Mouse (Mus musculus) testis, adult 2 months (tissue): ENCODE results near the gene Fanca.

ENCODE experiments used
- CTCF ChIP-seq: fragments of 200-500 bp; IDR thresholded peaks from 2 replicates; pipeline ENCODE4 v1.5.1; 2012; ENCODE audit warnings: low read depth, mild to moderate bottlenecking, inconsistent platforms, low read length, moderate library complexity; ENCODE audit not compliant: control insufficient read depth, insufficient read depth, insufficient replicate concordance
- POLR2A ChIP-seq: fragments of 200-500 bp; IDR thresholded peaks from 2 replicates; pipeline ENCODE4 v1.6.1; 2012; ENCODE audit warnings: low read depth, mild to moderate bottlenecking, inconsistent platforms, low read length, moderate library complexity; ENCODE audit not compliant: control insufficient read depth

GRCm38 (mm10) chr8:123331301-123331700 lies 12.9 kb upstream of the Fanca start:
- TF ChIP-seq CTCF: no peak
- no peak for TF ChIP-seq POLR2A
